Mouse (Mus musculus) thymus, postnatal 36 days (tissue): ENCODE measurements around the gene Uck1.

Experiments
- DNase-seq, 2 experiments: peaks; one replicate each; pipeline ENCODE4 v3.0.0; 2022; ENCODE audit warnings: mixed read lengths in 2 of 2

Uck1 gene

GRCm38 (mm10) chr2:32258887-32259533 lies 949 bp downstream of the Uck1 start:
- DNase-seq: no peak

- no peak for DNase-seq
These were observed 3.7 kb downstream of the Uck1 start for GRCm38 (mm10) chr2:32256273-32256672.

DNA sequence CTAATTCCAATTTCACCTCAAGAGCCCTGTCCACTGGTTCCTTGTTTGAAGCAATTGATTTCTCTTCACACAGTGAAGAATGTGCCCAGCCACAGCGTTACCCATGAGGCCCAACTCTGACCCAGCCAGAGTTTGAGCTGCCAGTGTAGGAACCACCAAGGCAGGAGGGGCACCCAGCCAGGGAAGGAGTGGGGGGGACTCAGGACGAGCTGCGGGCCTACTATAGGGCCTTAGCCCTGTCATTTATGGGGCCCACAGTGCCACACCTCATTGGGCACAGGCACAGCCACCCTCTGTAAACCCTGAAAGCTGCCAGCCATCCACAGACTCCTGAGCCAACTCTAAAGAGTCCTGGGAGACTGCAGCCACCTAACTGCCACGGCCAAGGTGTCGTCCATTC lies 5.4 kb downstream of the Uck1 start:
- no peak for DNase-seq

DNA sequence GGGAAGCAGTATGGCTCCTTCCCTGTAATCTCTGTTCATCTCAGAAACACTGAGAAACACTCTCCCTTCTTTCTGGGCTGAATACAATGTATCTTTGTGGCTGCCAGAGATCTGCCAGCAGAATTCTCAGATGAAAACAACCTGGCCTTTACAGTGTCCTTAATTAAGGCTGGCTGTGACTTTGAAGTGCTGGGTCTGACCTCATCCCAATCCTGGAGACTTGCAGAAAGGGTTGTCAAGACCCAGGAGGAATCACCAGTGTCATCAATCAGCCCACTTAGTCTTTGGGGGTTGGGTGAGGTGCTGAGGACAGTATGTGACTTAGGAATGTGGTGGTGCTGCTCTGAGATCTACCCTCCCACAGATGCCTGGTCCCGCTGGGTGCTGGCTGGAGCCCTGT lies 6.6 kb downstream of the Uck1 start:
- no peak for DNase-seq

DNA sequence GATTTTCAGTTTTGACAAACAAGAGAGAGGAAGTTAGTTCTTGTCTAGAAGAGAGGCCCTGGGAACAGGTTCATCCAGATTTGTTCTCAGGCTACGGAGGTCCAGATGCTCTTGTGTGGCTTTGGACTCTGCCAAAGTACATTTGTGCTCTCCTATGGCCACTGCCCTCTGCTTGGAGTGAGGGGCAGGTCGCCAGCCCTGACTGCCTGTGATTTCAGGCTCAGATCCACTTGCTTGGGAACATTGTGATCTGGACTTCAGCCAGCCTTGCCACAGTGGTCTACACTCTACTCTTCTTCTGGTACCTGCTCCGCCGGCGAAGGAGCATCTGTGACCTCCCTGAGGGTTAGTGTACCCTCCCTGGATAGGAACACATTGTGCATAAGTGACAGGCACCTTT lies 7.3 kb downstream of the Uck1 start:
- DNase-seq: no peak

- DNase-seq: no peak
These were observed 8.0 kb downstream of the Uck1 start for GRCm38 (mm10) chr2:32251791-32252527.

DNA sequence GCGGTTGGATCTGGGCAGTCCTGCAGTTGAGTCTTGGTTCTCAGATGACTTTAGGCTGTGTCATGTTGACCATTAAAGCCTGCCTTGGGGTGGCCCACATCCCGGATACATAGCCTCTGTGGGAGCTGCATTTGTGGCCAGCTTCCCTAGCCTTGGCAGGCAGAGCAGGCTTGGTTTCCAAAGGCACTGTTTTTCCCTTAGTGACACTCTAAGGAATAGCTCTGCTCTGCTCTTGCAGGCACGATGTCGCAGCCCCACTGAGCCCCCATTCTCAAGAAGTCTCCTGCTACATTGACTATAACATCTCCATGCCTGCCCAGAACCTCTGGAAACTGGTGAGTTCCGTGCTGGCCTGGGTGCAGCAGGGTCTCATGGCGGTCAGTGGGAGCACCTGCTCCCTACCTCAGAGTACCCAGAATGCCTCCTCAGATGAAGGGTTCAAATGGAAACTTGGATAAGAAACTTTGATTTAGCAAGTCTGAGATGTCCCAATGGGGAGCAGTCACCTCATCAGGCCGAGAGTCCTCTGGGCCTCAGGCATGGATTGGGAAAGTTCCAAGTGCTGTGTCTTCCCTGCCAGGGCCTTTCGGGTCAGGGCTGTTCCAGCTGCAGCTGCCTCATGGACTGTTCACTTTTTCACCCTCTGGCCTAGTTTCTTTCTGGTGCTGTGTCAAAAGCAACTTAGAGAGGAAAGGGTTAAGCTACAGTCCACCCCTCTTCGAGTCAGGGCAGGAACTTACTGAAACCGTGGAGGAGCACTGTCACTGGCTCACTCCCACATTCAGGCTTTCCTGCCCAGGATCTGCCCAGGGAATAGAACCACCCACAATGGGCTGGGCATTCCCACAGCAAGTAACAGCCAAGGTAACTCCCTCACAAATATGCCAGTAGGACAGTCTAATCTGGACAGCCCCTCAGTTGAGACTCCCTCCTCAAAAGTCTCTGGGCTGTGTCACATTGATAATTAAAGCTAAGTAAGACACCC lies 11.3 kb downstream of the Uck1 start:
- DNase-seq: no peak

GRCm38 (mm10) chr2:32246741-32247140 lies 13.2 kb downstream of the Uck1 start:
- no peak for DNase-seq

DNA sequence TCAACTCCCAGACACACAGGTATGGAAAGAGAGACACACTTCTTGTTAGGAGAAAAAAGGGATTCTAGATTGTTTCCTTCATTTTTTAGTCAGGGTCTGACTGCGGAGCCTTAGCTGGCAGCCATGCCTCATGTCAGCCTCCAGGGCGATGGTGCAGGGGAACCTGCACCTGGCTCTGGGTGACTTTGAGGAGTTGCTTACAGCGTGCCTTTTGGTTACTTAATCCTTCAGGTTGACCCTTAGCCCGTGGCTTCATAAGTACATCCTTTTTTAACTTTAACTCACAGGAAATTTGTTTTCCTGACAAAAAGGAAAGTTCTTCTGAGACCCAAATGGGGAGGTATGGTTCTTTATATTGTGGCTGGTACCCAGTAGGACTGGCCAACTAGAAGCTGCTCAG lies 17.0 kb downstream of the Uck1 start:
- DNase-seq: no peak

GRCm38 (mm10) chr2:32240591-32240990 lies 19.4 kb downstream of the Uck1 start:
- no peak for DNase-seq

- no peak for DNase-seq
These were observed 21.1 kb downstream of the Uck1 start for GRCm38 (mm10) chr2:32238708-32239435.

GRCm38 (mm10) chr2:32237571-32237970 lies 22.4 kb downstream of the Uck1 start:
- no peak for DNase-seq

DNA sequence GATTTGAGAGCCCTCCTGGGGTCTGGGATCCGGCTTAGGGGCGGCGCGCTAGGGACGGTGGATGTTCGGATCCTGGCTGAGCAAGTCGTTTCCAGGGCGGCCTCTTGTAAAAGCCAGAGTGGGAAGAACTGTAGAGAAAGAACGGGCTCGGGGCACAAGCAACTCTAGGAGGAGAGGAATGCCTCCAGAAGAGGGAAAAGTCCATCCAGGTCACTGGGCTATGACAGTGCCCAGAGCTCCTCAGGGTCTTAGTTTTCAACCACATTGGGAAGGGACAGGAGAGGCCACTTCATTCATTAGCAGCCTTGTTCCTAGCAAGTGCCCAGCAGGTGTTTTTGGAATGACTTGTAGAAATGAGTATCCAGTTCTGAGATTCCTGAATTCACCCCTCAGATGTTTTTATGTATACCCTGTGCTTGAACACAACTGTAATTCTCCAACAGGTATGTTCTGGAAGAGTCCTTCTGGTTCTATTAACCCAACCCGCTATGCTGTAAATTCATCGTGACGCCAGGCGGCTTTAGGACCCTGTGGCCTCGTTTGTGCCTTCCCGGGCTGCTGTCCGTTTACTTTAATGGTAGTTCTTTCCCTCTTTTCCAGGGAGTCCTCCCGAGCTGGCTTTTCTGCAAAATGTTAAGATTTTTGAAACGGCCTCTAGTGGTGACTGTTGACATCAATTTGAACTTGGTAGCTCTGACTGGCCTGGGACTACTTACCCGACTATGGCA lies 23.0 kb downstream of the Uck1 start:
- peak in 1 of 2 experiments; percentile 38 for DNase-seq

DNA sequence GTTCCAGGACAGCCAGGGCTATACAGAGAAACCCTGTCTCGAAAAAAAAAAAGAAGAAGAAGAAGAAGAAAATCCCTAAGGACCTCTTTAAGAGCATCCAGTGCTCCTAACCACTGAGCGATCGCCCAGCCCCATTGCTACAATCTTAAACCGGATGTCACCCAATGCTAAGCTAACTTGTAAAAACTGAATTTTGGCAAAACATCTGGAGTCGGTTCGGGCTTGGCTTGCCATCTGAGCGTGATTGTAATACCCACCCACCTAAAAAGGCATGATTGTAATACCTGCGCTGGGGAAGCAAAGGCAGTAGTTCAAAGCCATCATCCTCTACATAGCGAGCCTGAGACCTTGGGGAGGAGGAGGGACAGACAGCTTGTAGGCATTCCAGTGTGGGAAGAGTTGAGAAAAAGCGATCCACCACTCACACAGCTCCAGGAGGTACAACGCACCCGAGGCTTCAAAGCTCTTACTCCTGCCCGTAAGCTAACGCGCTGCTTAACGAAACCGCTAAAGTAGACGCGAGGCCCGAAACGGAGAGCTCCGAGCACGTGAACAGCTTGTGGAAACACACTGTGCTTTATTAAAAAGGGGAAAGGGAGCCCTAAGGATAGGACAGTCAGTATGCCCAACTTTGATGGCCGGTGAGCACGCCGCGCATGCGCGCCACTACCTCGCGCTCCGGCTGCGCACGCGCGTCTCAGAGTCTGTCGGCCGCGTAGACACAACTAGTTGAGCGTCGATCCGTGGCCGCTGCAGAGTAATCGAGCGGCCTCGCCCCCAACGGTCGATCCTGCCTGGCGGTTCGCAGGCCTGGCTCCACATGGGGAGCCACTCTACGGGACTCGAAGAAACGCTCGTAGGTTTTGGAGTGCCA lies 23.8 kb downstream of the Uck1 start, which contains the start of gene Pomt1:
Gene Pomt1, plus strand, starts transcription at position 705 of the 874 bp plus-strand sequence.
- DNase-seq: peak; percentile 87 to 91

- DNase-seq: no peak
These were observed 24.5 kb downstream of the Uck1 start for GRCm38 (mm10) chr2:32235433-32235832.

- no peak for DNase-seq
These were observed 37.9 kb downstream of the Uck1 start for GRCm38 (mm10) chr2:32222057-32222456.

- no peak for DNase-seq
These were observed 38.4 kb downstream of the Uck1 start for GRCm38 (mm10) chr2:32221577-32221976.

DNA sequence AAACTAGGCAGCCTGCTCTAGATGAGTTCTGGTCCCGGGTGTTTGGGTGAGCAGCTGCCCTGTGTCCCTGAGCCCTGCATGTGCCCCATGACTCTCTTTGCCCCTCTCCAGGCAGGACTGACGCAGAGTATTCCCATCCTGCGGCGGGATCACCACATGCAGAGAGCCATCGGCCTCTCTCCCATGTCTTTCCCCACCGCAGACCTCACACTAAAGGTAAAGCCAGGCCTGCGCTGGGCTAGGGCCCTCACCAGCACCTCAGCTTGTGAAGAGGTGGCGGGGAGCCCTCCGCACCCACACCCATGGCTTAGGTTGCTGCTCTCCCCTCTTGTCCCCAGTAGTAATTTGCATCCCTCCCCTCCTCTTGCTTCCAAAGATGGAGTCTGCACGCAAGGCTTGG lies 39.0 kb downstream of the Uck1 start:
- DNase-seq: no peak

DNA sequence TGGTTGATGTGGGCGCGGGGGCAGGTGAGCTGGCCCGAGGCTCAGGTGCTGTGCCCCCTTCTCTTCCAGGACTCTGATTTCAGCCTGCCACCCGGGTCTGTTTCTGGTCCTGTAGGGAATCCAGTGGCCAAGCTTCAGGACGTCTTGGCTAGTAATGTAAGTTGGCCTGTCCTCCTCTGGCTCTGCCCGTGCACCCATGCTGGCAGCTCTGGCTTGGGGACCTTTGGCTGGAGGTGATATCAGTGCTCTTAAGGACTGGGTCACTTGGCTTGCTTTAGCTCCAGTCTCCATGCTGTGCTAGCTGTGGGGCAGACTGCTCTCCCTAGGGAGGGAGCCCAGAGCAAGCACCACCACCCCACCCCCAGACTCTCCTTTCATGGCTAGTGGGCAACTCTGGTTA lies 39.9 kb downstream of the Uck1 start:
- no peak for DNase-seq

DNA sequence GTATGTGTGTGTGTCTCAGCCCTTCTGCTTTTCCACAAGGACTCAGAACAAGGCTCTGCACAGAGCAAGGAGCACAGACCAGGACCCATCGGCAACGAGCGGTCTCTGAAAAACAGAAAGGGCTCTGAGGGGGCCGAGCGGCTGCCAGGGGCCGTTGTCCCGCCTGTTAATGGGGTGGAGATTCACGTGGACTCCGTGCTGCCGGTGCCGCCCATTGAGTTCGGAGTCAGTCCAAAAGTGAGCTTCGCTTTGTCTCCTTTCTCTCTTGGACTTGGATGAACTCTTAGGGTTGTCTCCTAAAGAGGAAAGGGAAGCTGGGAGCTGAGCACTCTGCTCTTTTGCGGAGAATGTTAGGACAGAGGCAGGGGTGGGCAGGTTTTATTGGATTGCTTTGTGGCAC lies 40.5 kb downstream of the Uck1 start:
- no peak for DNase-seq
